Mouse (Mus musculus): ENCODE results near the gene Dner. TPM values are rescaled to one million over a fixed set of nuclear protein-coding genes. Genes with fewer than 3 reads are reported as not detected.

Gene Dner
- polyA plus RNA-seq, 1 experiment from 2014 or later = 0.67 TPM

DNA sequence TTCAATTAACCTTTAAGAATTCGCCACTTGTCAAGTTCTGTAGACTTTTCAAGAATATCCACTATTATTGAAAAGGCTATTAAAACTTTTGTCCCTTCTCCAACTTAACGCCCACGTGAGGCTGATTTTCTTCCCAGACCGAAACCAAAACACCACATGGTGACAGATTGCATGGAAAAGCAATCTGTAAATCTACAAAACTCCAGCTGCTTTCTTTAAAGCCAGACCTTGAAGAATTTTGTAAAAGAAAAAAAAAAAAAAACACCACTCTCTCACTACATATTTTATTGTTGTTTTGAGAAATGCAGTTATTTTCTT lies 173.1 kb downstream of the Dner start:
- 62% methylated on average over 4 of the region's 4 CpGs for WGBS
- no peak for ATAC-seq (replicated peaks; ENCODE audit: insufficient number of reproducible peaks, insufficient read depth, low FRiP score, low read depth)
- Histone ChIP-seq H3K27me3 (no peaks in the 10 kb centered on the region), H3K4me2 (no peak overlapping the region), H3K4me3 (no peak overlapping the region), H3K4me1 (replicated peaks) (no peaks in the 10 kb centered on the region), H3K9me3 (replicated peaks) (no peaks in the 10 kb centered on the region), H3K36me3 (no peaks in the 10 kb centered on the region), H3K27ac (no peak overlapping the region), H3K9ac (no peak overlapping the region)

DNA sequence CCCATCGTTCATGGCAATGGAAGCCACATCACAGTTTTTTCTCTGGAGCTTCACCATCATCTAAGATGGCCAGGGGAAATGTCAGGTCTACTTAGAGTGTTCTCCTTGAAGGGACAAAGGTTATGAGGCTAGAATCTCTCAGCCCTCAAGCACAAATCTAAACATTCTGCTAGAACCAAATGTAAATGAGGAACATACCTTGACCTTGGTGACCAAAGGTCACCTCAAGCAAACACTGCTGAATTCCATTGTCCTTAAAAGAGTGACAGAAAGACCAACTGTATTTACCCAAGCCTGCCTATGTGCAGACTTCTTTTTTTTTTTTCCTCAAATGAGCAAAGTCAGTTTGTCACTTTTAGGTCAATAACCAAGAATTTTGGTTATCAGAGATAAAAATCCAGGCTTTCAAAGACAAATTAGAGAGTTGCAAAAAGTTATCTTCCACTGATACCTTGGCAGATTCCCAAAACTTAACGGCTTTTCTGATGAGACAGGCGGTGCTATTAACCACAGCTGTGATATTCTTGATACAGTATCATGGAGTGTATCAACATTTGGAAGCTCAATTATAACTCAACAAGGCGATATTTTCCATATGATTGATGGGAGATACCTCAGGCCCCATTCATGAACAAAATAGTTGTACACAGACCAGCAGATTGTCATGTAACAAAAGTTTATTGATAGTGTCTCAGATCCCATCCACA lies 173.6 kb downstream of the Dner start:
- no peak overlapping the region for H3K9ac ChIP-seq
- ATAC-seq (replicated peaks; ENCODE audit: insufficient number of reproducible peaks, insufficient read depth, low FRiP score, low read depth) = no peak
- no peak overlapping the region for H3K4me2 ChIP-seq
- no peaks in the 10 kb centered on the region for H3K4me1 ChIP-seq (replicated peaks)
- no peaks in the 10 kb centered on the region for H3K9me3 ChIP-seq (replicated peaks)
- H3K27ac ChIP-seq = no peak overlapping the region
- no peak overlapping the region for H3K4me3 ChIP-seq
- no peaks in the 10 kb centered on the region for H3K36me3 ChIP-seq
- no peaks in the 10 kb centered on the region for H3K27me3 ChIP-seq
- 70% methylated on average over 4 of the region's 4 CpGs for WGBS

DNA sequence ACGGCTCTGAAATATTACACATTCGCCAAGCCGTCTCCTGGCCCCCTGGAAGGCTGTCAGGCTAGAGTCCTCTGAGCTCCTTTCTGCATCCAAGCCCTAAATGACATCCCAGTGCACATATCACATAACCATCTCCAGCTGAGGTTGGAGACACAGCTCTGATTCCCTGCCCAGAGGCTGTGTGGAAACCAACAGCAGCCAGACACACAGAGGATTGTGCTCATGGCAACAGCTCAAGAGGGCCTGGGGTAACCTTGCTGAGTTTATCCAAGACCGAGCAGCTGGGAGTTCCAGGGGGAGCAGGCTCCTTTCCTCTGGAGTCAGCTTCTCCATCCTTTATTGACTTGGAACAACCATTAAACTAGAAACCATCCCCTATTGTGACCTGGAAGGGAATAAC lies 177.7 kb downstream of the Dner start:
- Histone ChIP-seq H3K36me3 (no peaks in the 10 kb centered on the region), H3K9ac (no peak overlapping the region), H3K27ac (no peak overlapping the region), H3K27me3 (no peaks in the 10 kb centered on the region), H3K9me3 (replicated peaks) (no peaks in the 10 kb centered on the region), H3K4me3 (no peak overlapping the region), H3K4me2 (no peak overlapping the region), H3K4me1 (replicated peaks) (no peaks in the 10 kb centered on the region)
- no peak for ATAC-seq (replicated peaks; ENCODE audit: insufficient number of reproducible peaks, insufficient read depth, low FRiP score, low read depth)
- WGBS = 68% methylated on average over 4 of the region's 4 CpGs

DNA sequence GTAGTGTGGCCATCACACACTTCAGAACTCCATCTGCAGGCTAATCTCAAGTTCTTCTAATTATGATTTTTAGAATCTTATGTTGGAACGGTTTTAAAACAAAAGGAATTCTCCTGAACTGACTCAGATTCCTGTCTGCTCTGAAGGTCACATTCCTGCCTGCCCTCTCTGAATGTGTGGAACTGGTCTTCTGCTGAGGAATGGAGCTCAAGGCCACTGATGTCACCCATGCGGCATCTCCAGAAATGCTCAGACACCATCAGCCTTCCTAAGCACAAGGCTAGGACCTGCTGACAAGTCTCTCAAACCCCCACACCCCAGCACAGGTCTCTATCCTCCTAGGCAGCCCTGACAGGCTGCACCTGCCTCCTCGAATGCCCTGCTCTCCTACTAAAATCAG lies 182.8 kb downstream of the Dner start:
- Histone ChIP-seq H3K27me3 (no peaks in the 10 kb centered on the region), H3K27ac (no peak overlapping the region), H3K9me3 (replicated peaks) (no peaks in the 10 kb centered on the region), H3K4me3 (no peak overlapping the region), H3K4me1 (replicated peaks) (no peaks in the 10 kb centered on the region), H3K36me3 (no peaks in the 10 kb centered on the region), H3K4me2 (no peak overlapping the region), H3K9ac (no peak overlapping the region)
- WGBS = 39% methylated on average over 3 of the region's 3 CpGs
- ATAC-seq (replicated peaks; ENCODE audit: insufficient number of reproducible peaks, insufficient read depth, low FRiP score, low read depth) = no peak

DNA sequence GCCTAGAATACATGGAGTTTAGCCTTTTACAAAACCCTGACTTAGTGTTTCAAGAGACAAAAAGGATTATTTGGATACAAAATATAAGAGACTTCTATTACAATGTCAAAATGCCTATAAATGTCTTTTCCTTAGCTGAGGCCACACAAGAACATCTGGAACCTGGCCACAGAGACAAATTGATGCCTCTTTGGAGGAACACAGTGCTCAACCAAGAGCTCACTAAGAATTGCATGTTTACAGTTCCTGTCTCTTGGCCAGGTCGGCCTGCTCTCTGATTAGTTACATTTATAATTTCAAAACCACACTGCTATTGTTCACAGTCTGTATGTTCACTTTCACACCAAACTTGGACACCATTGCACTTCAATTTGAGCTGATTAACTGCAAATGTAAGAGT lies 187.5 kb downstream of the Dner start:
- no peak overlapping the region for H3K27ac ChIP-seq
- no peaks in the 10 kb centered on the region for H3K9me3 ChIP-seq (replicated peaks)
- no peaks in the 10 kb centered on the region for H3K36me3 ChIP-seq
- WGBS = 67% methylated on average over 1 of the region's 1 CpGs
- no peak overlapping the region for H3K4me3 ChIP-seq
- no peak overlapping the region for H3K4me2 ChIP-seq
- ATAC-seq (replicated peaks; ENCODE audit: insufficient number of reproducible peaks, insufficient read depth, low FRiP score, low read depth) = no peak
- H3K9ac ChIP-seq = no peak overlapping the region
- no peaks in the 10 kb centered on the region for H3K27me3 ChIP-seq
- 0 out of 2 replicates have a peak, but pooled peaks cover 3% of the 10 kb centered on the region for H3K4me1 ChIP-seq (replicated peaks)

DNA sequence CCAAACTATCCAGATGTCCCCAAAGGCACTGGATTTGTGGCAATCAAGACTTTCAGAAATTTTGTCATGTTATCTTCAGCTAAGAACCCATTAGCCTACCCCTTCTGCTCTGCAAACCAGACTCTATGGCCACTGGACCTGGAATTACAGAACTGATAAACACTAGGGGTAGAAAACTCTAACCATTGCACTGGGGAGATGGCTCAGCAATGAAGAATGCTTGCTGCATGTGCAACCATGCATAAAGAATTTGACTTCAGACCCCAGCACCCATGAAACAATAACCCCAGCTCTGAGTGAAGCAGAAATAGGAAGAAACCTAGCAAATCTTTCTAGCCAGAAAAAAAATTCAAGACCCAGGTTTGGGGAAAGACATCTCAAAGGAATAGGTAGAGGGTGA lies 188.5 kb downstream of the Dner start:
- Histone ChIP-seq H3K4me3 (no peak overlapping the region), H3K9me3 (replicated peaks) (no peaks in the 10 kb centered on the region), H3K4me2 (no peak overlapping the region), H3K9ac (no peak overlapping the region), H3K27me3 (no peaks in the 10 kb centered on the region), H3K4me1 (replicated peaks) (0 out of 2 replicates have a peak, but pooled peaks cover 3% of the 10 kb centered on the region), H3K27ac (no peak overlapping the region), H3K36me3 (no peaks in the 10 kb centered on the region)
- ATAC-seq (replicated peaks; ENCODE audit: insufficient number of reproducible peaks, insufficient read depth, low FRiP score, low read depth) = no peak

DNA sequence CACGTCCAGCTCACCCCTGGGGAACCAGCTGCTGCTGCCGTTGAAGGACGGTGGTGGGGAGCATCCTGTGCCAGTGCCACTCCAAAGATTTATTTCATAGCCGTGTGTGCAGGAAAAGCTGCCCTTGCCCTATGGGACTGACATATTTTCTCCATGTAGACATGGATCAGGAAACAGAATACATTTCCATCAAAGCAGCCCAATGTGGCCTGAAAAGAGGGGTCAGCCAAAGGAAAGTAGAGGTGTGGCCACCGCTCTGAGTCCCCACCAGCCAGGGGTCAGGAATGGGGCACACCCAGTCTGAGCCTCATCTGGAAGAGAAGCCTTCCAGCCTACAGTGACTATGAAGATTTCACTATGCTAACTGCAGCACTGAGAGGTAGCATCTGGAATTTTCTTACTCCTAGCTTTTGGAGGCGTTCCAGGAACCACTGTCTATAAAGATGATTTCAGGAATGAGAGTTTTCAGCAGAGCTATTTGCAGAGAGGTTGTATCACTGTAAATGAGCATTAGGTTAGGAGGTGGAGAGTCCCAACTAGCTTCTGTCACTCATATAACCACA lies 189.0 kb downstream of the Dner start:
- H3K36me3 ChIP-seq = no peaks in the 10 kb centered on the region
- WGBS = 31% methylated on average over 6 of the region's 6 CpGs
- ATAC-seq (replicated peaks; ENCODE audit: insufficient number of reproducible peaks, insufficient read depth, low FRiP score, low read depth) = no peak

DNA sequence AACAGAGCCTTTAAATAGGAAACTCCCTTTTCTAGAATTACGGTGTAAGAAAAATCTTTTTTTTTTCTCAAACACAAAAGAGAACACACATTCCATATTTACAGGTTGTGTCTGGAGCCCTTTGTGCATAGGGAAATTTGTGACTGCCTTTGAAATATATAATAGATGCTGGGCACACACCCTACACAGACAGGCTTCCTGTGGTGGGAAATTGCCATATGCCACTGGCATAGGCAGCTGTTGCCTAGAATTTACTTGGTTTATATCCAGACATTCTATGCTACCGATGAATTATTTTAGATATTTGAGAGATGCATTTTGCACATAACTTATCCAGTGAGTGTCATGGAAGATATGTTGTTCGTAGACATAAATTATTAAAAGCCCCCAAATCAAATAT lies 195.3 kb downstream of the Dner start:
- H3K4me1 ChIP-seq (replicated peaks) = no peaks in the 10 kb centered on the region
- no peak overlapping the region for H3K9ac ChIP-seq
- no peaks in the 10 kb centered on the region for H3K36me3 ChIP-seq
- H3K9me3 ChIP-seq (replicated peaks) = no peaks in the 10 kb centered on the region
- no peaks in the 10 kb centered on the region for H3K27me3 ChIP-seq
- no peak overlapping the region for H3K4me3 ChIP-seq
- H3K27ac ChIP-seq = no peak overlapping the region
- 91% methylated on average over 3 of the region's 3 CpGs for whole genome bisulfite sequencing
- no peak overlapping the region for H3K4me2 ChIP-seq
- ATAC-seq (replicated peaks; ENCODE audit: insufficient number of reproducible peaks, insufficient read depth, low FRiP score, low read depth) = no peak

More for the DNA sequence above, 189.0 kb downstream of the Dner start:
- Histone ChIP-seq H3K4me1 (replicated peaks) (0 out of 2 replicates have a peak, but pooled peaks cover 3% of the 10 kb centered on the region), H3K27me3 (no peaks in the 10 kb centered on the region), H3K9me3 (replicated peaks) (no peaks in the 10 kb centered on the region), H3K4me3 (no peak overlapping the region), H3K4me2 (no peak overlapping the region), H3K9ac (no peak overlapping the region), H3K27ac (no peak overlapping the region)

DNA sequence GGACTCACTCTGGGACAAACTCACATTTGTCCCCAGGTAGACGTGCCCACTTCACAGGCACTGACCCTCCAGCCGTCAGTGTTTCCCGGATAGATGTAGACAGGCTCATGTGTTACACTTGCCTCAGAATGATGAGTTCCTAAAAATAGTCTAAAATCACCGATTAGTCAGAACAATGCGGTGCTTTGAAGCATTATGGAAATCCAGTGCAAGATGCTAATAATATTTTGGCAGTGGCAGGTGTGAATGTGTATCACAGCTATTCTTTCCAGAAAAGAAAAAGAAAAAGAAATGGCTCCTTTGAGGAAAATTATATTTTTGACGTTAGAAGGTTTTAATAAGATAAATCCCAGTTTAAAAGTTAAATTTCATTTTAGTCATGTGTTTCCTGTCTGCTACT lies 204.3 kb downstream of the Dner start:
- ATAC-seq (replicated peaks; ENCODE audit: insufficient number of reproducible peaks, insufficient read depth, low FRiP score, low read depth) = no peak
- Histone ChIP-seq H3K36me3 (no peaks in the 10 kb centered on the region), H3K9me3 (replicated peaks) (no peaks in the 10 kb centered on the region), H3K4me1 (replicated peaks) (no peaks in the 10 kb centered on the region), H3K27ac (no peak overlapping the region), H3K4me2 (no peak overlapping the region), H3K9ac (no peak overlapping the region), H3K27me3 (no peaks in the 10 kb centered on the region), H3K4me3 (no peak overlapping the region)
- 64% methylated on average over 6 of the region's 6 CpGs for WGBS

DNA sequence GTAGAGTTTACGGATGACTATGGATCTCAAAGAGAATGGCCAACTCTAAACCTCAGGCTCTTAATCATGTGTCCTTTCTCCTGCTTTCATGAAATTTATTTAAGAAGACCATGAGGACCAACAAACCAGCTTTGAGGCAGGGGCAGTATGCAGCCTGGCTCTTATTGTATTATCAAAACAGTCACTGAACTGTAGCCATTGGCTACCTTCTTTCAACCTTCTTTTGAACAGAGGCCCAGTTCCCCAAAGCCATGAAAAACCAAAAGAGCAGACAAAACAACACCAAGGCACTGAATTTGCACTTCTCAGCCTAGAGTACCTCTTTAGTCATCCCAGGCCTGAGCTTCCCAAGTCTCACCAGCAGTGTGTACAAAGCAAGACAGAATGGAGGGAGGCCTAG lies 207.5 kb downstream of the Dner start:
- no peak overlapping the region for H3K4me2 ChIP-seq
- ATAC-seq (replicated peaks; ENCODE audit: insufficient number of reproducible peaks, insufficient read depth, low FRiP score, low read depth) = no peak
- H3K36me3 ChIP-seq = no peaks in the 10 kb centered on the region
- H3K9me3 ChIP-seq (replicated peaks) = no peaks in the 10 kb centered on the region
- peaks cover 3% of the 10 kb centered on the region for H3K4me1 ChIP-seq (replicated peaks)
- 97% methylated on average over 1 of the region's 1 CpGs for WGBS
- no peaks in the 10 kb centered on the region for H3K27me3 ChIP-seq
- H3K4me3 ChIP-seq = no peak overlapping the region
- H3K27ac ChIP-seq = no peak overlapping the region
- H3K9ac ChIP-seq = no peak overlapping the region

DNA sequence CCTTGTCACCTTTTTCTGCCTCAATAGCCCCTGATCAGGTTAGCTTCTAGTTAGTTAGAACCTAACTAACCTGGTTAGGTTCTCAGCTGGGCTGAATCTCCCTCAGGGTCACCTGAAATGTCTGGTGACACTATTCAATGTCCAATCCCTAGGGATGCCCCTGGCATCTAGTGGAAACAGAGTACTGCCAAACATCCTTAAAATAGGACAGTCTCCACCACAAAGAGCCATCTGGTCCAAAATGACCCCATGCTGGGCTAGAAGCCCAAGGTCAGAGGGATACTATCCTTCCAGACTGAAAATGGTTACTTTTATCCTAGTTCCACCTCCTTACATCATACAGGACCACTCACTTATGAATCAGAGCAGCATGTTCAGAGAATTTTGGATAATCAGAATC lies 211.0 kb downstream of the Dner start:
- no peak overlapping the region for H3K27ac ChIP-seq
- no peaks in the 10 kb centered on the region for H3K36me3 ChIP-seq
- no peak overlapping the region for H3K4me3 ChIP-seq
- ATAC-seq (replicated peaks; ENCODE audit: insufficient number of reproducible peaks, insufficient read depth, low FRiP score, low read depth) = no peak
- no peaks in the 10 kb centered on the region for H3K9me3 ChIP-seq (replicated peaks)
- H3K9ac ChIP-seq = no peak overlapping the region
- no peaks in the 10 kb centered on the region for H3K27me3 ChIP-seq
- H3K4me1 ChIP-seq (replicated peaks) = peaks cover 3% of the 10 kb centered on the region
- no peak overlapping the region for H3K4me2 ChIP-seq

DNA sequence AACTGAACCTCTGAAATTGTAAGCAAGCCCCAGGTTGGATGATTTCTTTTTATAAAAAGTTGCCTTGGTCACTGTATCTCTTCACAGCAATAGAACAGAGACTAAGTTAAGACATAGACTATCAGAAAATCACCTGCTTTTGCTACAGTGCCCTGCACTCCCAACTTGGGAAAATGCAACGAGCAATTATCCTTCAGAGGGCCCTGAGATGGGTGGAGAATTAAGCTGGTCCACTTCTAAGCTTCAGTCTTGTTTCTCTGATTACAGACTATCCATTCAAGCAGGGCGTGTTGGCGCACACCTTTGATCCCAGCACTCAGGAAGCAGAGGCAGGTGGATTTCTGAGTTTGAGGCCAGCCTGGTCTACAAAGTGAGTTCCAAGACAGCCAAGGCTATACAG lies 211.4 kb downstream of the Dner start:
- 87% methylated on average over 3 of the region's 3 CpGs for WGBS
- H3K4me2 ChIP-seq = no peak overlapping the region
- no peak overlapping the region for H3K27ac ChIP-seq
- H3K9ac ChIP-seq = no peak overlapping the region
- H3K4me1 ChIP-seq (replicated peaks) = peaks cover 3% of the 10 kb centered on the region
- no peaks in the 10 kb centered on the region for H3K9me3 ChIP-seq (replicated peaks)
- ATAC-seq (replicated peaks; ENCODE audit: insufficient number of reproducible peaks, insufficient read depth, low FRiP score, low read depth) = no peak
- H3K36me3 ChIP-seq = no peaks in the 10 kb centered on the region
- H3K4me3 ChIP-seq = no peak overlapping the region
- H3K27me3 ChIP-seq = no peaks in the 10 kb centered on the region

Data from heart, embryonic 15.5 days (tissue).